Mouse (Mus musculus) kidney, embryonic 14.5 days (tissue): ENCODE data around the gene Col4a2. TPM values are rescaled to one million over a fixed set of nuclear protein-coding genes. Genes with fewer than 3 reads are reported as not detected.

ENCODE experiments used
- ATAC-seq: fragments of 200-750 bp; cut with Nextera tagmentation; 2 replicates; pipeline ENCODE4 v1.8.0; 2017; ENCODE audit warnings: moderate number of reproducible peaks, mild to moderate bottlenecking, moderate TSS enrichment, moderate library complexity; ENCODE audit not compliant: low FRiP score, low TSS enrichment
- H3K27ac ChIP-seq: fragments of 300-500 bp; sonication (generic); 2 replicates; pipeline ENCODE4 v1.5.1; 2014; ENCODE audit warnings: low read depth, mild to moderate bottlenecking, low read length, moderate library complexity, mixed read lengths
- H3K27me3 ChIP-seq: fragments of 300-500 bp; sonication (generic); 2 replicates; pipeline ENCODE4 v1.6.1; 2014; ENCODE audit warnings: mild to moderate bottlenecking, low read length; ENCODE audit not compliant: control insufficient read depth, insufficient read depth
- H3K36me3 ChIP-seq: fragments of 300-500 bp; sonication (generic); 2 replicates; pipeline ENCODE4 v1.6.1; 2014; ENCODE audit warnings: low read length, mixed read lengths; ENCODE audit not compliant: control insufficient read depth, insufficient read depth
- H3K4me1 ChIP-seq: fragments of 300-500 bp; sonication (generic); 2 replicates; pipeline ENCODE4 v1.6.1; 2014; ENCODE audit warnings: low read length, mixed read lengths; ENCODE audit not compliant: control insufficient read depth, insufficient read depth
- H3K4me2 ChIP-seq: fragments of 300-500 bp; sonication (generic); replicated peaks from 2 replicates; pipeline ENCODE4 v1.6.1; 2014; ENCODE audit warnings: low read depth, mild to moderate bottlenecking, low read length
- H3K4me3 ChIP-seq: fragments of 300-500 bp; sonication (generic); 2 replicates; pipeline ENCODE4 v1.5.1; 2014; ENCODE audit warnings: mild to moderate bottlenecking, low read length
- H3K9ac ChIP-seq: fragments of 300-500 bp; sonication (generic); 2 replicates; pipeline ENCODE4 v1.6.1; 2014; ENCODE audit warnings: low read depth, mild to moderate bottlenecking, low read length, moderate library complexity
- H3K9me3 ChIP-seq: fragments of 300-500 bp; sonication (generic); 2 replicates; pipeline ENCODE4 v1.6.1; 2016; ENCODE audit warnings: low read length; ENCODE audit not compliant: control insufficient read depth
- WGBS: fragments of 180-500 bp; shearing (Covaris S2); extraction: QIAGEN DNeasy Blood & Tissue Kit; methylation state at CpG from one replicate; pipeline ENCODE4 v1.1.7; 2014; 5-methylcytosine and 5-hydroxymethylcytosine counted together
- polyA plus RNA-seq: library from polyadenylated mRNA; unstranded; fragments of >200 nt; fragmentation: Nextera tagmentation; extraction: Ambion mirVana; gene quantifications from 2 replicates; pipeline ENCODE4 v1.2.1, GENCODE M21; 2014

The Col4a2 gene
- polyA plus RNA-seq, 1 experiment from 2014 or later: 82.2 TPM

GRCm38 (mm10) chr8:11375749-11376438, 63.3 kb downstream of the Col4a2 start:
- Histone ChIP-seq H3K4me3 (no peak overlapping the region), H3K9me3 (no peaks in the 10 kb centered on the region), H3K27me3 (no peaks in the 10 kb centered on the region), H3K4me2 (0 out of 2 replicates have a peak overlapping the region, but pooled peaks have one; percentile 5), H3K27ac (peak overlapping the region; percentile 55; the same call in 1 of the 2 replicates), H3K36me3 (peaks cover 3% of the 10 kb centered on the region; the same call in 1 of the 2 replicates), H3K9ac (no peak overlapping the region), H3K4me1 (peaks cover 11% of the 10 kb centered on the region)
- peak; percentile 50; the same call in 1 of the 2 replicates for ATAC-seq
- 37% methylated on average over 18 of the region's 18 CpGs for WGBS

- H3K4me2 ChIP-seq: no peak overlapping the region
- no peak overlapping the region for H3K9ac ChIP-seq
- peaks cover 21% of the 10 kb centered on the region for H3K4me1 ChIP-seq
- H3K27me3 ChIP-seq: no peaks in the 10 kb centered on the region
- 86% methylated on average over 16 of the region's 16 CpGs for WGBS
- no peaks in the 10 kb centered on the region for H3K9me3 ChIP-seq
- H3K4me3 ChIP-seq: no peak overlapping the region
- H3K27ac ChIP-seq: no peak overlapping the region
- H3K36me3 ChIP-seq: no peaks in the 10 kb centered on the region; the same call in 1 of the 2 replicates
- no peak for ATAC-seq
These were observed 65.0 kb downstream of the Col4a2 start for GRCm38 (mm10) chr8:11377391-11378210.

GRCm38 (mm10) chr8:11379590-11379989, 67.0 kb downstream of the Col4a2 start:
- no peak overlapping the region; the same call in 1 of the 2 replicates for H3K27ac ChIP-seq
- peaks cover 21% of the 10 kb centered on the region for H3K4me1 ChIP-seq
- 66% methylated on average over 7 of the region's 7 CpGs for WGBS

GRCm38 (mm10) chr8:11381544-11381943, 68.9 kb downstream of the Col4a2 start:
- H3K4me2 ChIP-seq: no peak overlapping the region
- H3K9me3 ChIP-seq: no peaks in the 10 kb centered on the region
- WGBS: 91% methylated on average over 7 of the region's 7 CpGs
- H3K27ac ChIP-seq: no peak overlapping the region
- H3K27me3 ChIP-seq: no peaks in the 10 kb centered on the region
- peaks cover 16% of the 10 kb centered on the region for H3K4me1 ChIP-seq
- H3K4me3 ChIP-seq: no peak overlapping the region
- no peak overlapping the region for H3K9ac ChIP-seq
- no peak for ATAC-seq
- no peaks in the 10 kb centered on the region for H3K36me3 ChIP-seq

More at GRCm38 (mm10) chr8:11379590-11379989, 67.0 kb downstream of the Col4a2 start:
- Histone ChIP-seq H3K36me3 (no peaks in the 10 kb centered on the region), H3K9ac (no peak overlapping the region), H3K9me3 (no peaks in the 10 kb centered on the region), H3K4me2 (no peak overlapping the region), H3K27me3 (no peaks in the 10 kb centered on the region), H3K4me3 (no peak overlapping the region)
- ATAC-seq: no peak

GRCm38 (mm10) chr8:11382059-11382810, 69.6 kb downstream of the Col4a2 start:
- no peaks in the 10 kb centered on the region for H3K9me3 ChIP-seq
- H3K36me3 ChIP-seq: no peaks in the 10 kb centered on the region
- no peaks in the 10 kb centered on the region for H3K27me3 ChIP-seq
- H3K9ac ChIP-seq: no peak overlapping the region
- H3K27ac ChIP-seq: no peak overlapping the region; the same call in 1 of the 2 replicates
- no peak overlapping the region for H3K4me3 ChIP-seq
- WGBS: 57% methylated on average over 19 of the region's 19 CpGs
- no peak for ATAC-seq
- no peak overlapping the region for H3K4me2 ChIP-seq
- peaks cover 16% of the 10 kb centered on the region; the same call in 1 of the 2 replicates for H3K4me1 ChIP-seq

- H3K9ac ChIP-seq: no peak overlapping the region
- no peak for ATAC-seq
- H3K4me1 ChIP-seq: peaks cover 16% of the 10 kb centered on the region; the same call in 1 of the 2 replicates
- H3K4me3 ChIP-seq: no peak overlapping the region
- no peak overlapping the region for H3K27ac ChIP-seq
- no peak overlapping the region for H3K4me2 ChIP-seq
- H3K9me3 ChIP-seq: no peaks in the 10 kb centered on the region
- H3K36me3 ChIP-seq: no peaks in the 10 kb centered on the region
- 68% methylated on average over 3 of the region's 3 CpGs for WGBS
- no peaks in the 10 kb centered on the region for H3K27me3 ChIP-seq
These were observed 70.3 kb downstream of the Col4a2 start for GRCm38 (mm10) chr8:11382933-11383332.

GRCm38 (mm10) chr8:11383379-11383778, 70.8 kb downstream of the Col4a2 start:
- H3K9ac ChIP-seq: no peak overlapping the region
- 80% methylated on average over 3 of the region's 3 CpGs for WGBS
- no peaks in the 10 kb centered on the region for H3K36me3 ChIP-seq
- H3K4me2 ChIP-seq: no peak overlapping the region
- H3K27me3 ChIP-seq: no peaks in the 10 kb centered on the region
- no peak overlapping the region for H3K4me3 ChIP-seq
- H3K27ac ChIP-seq: no peak overlapping the region
- no peaks in the 10 kb centered on the region for H3K9me3 ChIP-seq
- H3K4me1 ChIP-seq: peaks cover 16% of the 10 kb centered on the region; the same call in 1 of the 2 replicates
- no peak for ATAC-seq

GRCm38 (mm10) chr8:11384841-11385240, 72.2 kb downstream of the Col4a2 start:
- Histone ChIP-seq H3K36me3 (no peaks in the 10 kb centered on the region), H3K9me3 (no peaks in the 10 kb centered on the region), H3K4me2 (no peak overlapping the region), H3K9ac (no peak overlapping the region), H3K4me3 (no peak overlapping the region), H3K27ac (no peak overlapping the region), H3K27me3 (no peaks in the 10 kb centered on the region), H3K4me1 (peaks cover 16% of the 10 kb centered on the region; the same call in 1 of the 2 replicates)
- WGBS: 74% methylated on average over 4 of the region's 4 CpGs
- no peak for ATAC-seq
